Mouse (Mus musculus) megakaryocyte-erythroid progenitor cell, adult 5-6 weeks (primary cell): Measurements from ENCODE around the gene Ptprm. TPM values are rescaled to one million over a fixed set of nuclear protein-coding genes. Genes with fewer than 3 reads are reported as not detected.

Experiments used
- ATAC-seq: replicated peaks from 2 replicates; pipeline ENCODE4 v1.8.0; 2016; ENCODE audit warnings: mild to moderate bottlenecking, inconsistent platforms; ENCODE audit not compliant: severe bottlenecking, poor library complexity, low FRiP score, low TSS enrichment
- total RNA-seq, 2 experiments: library from RNA; stranded (forward) in 1 of 2; stranded (reverse) in 1 of 2; fragments of 200-1000, 215-1000 nt in 1 of 2; fragments of >200 nt in 1 of 2; fragmentation: Nextera tagmentation in 1 of 2; gene quantifications; 2 replicates each; pipeline ENCODE4 v1.2.3; 2014 to 2017

Gene Ptprm
- total RNA-seq, 2 experiments from 2014 or later, result not detected

- ATAC-seq, result no peak
These were observed 4.7 kb downstream of the Ptprm start for GRCm38 (mm10) chr17:67349594-67349993.

GRCm38 (mm10) chr17:67346921-67347320 is 7.3 kb downstream of the Ptprm start:
- no peak for ATAC-seq

GRCm38 (mm10) chr17:67345157-67345556 is 9.1 kb downstream of the Ptprm start:
- ATAC-seq, result no peak

DNA sequence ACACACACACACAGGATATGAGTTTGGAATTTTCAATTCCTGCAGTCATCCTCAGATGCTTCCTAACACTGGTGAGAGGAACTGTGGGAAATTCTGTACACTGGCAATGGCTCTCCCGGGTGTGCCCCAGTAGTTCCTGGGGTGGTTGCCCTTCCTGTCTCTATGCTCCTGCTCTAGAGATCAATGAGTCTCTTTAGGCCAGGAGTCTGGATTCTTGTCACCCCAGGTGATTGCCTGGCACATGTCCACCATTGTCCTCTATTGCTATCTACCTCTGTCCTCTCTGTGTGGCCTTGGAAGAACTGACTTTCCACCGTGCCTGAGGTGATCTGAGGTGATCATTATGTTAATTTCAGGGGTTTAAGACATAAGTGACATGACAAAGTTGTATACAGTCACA is 10.8 kb downstream of the Ptprm start:
- ATAC-seq, result no peak

GRCm38 (mm10) chr17:67343006-67343405 is 11.3 kb downstream of the Ptprm start:
- ATAC-seq, result no peak

GRCm38 (mm10) chr17:67340362-67340761 is 13.9 kb downstream of the Ptprm start:
- no peak for ATAC-seq

GRCm38 (mm10) chr17:67339569-67339968 is 14.7 kb downstream of the Ptprm start:
- ATAC-seq, result no peak

DNA sequence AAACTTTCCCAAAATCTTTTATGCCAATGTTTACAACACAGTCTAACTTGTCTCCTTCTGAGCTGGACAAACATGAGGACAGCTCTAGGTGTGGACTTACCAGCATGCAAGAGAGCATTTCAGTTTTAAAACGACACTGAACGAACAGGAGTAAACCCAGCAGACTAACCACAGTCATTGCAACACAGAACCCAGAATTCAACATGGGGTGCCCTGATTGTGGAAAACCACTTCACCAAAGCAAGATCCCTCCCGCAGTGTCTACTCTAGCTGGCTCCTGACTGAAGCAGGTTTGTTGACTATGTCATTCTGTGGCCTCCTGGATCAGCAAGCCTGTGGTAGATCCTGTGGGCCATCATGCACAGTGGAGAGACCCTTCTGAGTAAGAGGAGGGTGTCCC is 19.9 kb downstream of the Ptprm start:
- ATAC-seq, result no peak

DNA sequence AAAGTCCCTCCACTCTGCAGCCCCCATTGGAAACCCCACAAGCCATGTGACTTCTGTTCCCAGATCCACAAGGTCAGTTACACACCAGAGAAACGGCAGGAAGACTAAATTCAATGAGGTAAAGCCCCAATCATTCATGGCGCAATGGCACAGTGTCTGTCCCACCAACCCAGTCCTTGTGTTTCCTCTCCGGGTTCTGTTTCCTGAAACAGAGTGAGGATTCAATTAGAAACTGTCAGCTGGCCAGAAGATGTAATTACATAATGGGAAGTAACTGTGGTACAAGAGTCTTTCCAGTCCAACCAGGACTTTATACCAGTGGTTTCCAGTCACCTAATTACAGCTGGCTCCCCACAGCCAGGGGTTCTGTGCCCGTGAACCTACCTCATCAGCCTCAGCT is 24.8 kb downstream of the Ptprm start:
- no peak for ATAC-seq

- no peak for ATAC-seq
These were observed 29.8 kb downstream of the Ptprm start for GRCm38 (mm10) chr17:67324499-67324832.

DNA sequence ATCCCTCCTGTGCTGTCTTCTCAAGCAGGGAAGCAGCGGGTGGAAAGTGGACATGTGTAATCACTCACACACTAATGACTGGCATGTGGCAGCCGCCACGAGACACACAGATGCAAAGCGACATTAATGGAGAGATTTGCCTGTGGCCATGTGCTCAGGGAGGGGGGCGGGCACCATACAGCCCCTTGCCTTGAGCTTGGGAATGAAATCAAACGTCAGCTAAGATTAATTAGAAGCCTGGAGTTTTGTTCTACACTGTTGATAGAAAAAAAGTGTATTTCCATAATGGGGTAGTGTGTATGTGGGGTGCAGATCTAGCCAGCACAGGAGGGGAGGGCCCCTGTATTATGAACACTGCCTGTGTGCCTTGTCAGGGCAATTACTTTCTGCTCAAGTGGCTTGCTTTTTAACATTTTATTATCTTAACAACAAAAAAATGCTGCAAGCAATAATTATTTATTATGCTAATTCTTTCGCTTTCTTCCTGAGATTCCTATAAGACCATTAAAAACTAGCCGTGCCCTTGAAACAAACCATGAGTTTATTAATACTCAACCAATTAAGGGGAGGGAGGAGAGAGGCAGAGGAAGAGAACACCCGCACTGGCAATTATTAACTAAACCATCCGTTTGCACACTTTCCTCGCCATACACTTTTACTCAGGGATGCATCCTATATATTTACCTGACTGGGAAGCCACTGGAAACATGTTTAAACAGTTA is 30.3 kb downstream of the Ptprm start:
- no peak for ATAC-seq

GRCm38 (mm10) chr17:67314491-67315205 is 39.6 kb downstream of the Ptprm start:
- ATAC-seq, result no peak

DNA sequence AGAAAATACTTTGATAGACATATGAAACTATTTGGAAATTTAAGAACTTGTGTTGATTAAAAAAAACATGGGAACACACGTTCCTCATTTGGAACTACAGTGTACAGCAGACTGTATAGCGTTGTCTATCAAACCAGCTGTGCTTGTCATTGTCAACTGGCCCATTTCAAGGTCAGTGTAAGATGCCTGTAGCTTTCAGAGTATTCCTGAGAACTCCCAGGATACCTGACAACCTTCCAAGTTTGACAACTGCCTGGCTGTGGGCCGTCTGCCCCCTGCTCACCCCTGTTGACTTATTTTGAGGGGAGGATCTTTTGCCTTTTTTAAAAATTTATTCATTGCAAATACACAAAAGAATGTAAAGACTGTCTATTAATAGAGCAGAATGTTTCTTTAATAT is 45.8 kb downstream of the Ptprm start:
- no peak for ATAC-seq

DNA sequence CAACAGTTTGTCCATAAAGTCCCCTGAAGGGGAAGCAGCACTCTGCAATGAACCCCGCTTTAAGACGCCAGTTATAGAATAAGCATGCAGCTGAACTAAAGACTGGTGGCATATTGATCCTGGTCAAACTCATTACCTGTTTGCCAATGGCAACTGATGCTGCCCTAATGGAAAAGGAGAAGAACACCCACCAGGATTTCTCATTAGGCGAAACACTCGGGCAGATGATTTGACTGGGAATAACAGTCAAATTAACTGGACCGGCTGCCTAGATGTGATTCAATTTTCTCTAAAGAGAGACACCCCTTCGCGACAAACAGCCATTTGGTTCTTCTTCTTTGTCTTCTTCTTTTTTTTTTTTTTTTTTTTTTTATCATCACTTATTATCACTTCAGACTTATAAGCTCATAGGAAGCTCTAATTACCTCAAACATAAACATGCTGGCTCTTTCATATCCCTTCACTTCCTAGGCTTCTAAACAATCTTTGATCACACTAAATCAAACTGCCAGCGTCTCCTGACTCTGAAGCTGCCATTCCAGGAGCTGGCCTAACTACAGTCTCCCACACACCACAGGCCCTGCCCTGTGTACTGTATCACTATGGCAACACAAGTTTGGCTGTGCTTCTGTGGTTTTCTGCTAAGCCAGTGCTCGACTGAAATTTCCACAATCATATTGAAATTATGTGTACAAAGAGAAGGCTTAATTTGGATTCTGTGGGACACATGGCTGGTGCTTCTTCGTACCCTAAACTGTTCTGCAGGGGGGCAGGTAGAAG is 48.0 kb downstream of the Ptprm start:
- no peak for ATAC-seq

- ATAC-seq, result no peak
These were observed 49.4 kb downstream of the Ptprm start for GRCm38 (mm10) chr17:67304831-67305230.

DNA sequence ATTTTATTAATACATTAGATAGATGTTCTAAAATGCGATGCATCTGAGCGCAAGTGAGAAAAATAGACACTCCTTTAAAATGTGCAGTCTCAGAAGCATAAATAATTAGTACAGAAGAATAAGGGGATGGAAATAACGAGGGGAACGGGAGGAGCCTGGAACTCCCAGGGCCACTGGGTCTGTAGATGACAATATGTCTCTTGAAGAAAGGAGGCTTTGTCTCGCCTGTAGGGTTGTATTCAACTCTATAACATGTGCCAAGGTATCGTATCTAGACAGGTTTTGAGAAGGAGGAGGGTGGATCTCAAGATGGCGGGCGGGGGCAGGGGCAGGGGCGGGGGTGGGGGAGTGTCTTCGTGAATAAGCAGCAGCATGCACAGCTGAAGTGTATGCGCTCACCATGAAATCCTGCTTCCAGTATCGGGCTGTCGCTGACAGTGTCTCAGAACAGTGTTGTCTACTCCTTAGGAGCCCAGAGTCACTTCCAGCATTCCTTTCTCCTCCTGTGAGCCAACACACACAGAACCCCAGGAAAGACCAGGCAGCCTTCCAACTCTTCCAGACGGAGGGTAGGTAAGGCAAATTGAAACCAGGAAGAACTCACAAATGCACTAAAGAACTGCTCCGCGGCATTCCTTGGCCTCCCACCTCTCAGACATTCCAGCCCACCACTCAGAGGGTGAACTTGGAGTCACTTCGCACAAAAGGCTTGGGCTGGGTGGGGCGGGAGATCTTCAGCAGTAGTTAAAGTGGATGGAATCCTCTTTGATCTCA is 50.7 kb downstream of the Ptprm start:
- ATAC-seq, result no peak

DNA sequence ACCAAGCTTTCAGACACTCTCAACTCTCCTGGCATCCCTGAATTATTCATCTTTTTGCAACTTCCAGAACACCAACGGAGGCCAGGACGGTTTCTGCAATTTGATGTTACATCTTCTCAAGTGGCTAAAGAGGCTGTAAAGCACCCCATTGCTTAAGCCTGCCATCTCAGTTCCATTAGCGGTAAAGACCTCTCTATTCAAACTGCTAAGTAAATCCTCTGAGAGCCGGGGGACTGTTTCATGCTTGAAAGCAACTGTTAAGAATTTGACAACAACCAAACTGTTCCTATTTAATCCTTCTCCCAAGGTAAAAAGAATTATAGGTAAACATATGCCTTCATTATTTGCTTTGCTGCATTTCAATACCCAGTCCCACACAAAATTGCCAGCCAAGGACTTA is 51.7 kb downstream of the Ptprm start:
- ATAC-seq, result no peak

GRCm38 (mm10) chr17:67302074-67302473 is 52.2 kb downstream of the Ptprm start:
- ATAC-seq, result no peak

- no peak for ATAC-seq
These were observed 52.9 kb downstream of the Ptprm start for GRCm38 (mm10) chr17:67301367-67301766.

DNA sequence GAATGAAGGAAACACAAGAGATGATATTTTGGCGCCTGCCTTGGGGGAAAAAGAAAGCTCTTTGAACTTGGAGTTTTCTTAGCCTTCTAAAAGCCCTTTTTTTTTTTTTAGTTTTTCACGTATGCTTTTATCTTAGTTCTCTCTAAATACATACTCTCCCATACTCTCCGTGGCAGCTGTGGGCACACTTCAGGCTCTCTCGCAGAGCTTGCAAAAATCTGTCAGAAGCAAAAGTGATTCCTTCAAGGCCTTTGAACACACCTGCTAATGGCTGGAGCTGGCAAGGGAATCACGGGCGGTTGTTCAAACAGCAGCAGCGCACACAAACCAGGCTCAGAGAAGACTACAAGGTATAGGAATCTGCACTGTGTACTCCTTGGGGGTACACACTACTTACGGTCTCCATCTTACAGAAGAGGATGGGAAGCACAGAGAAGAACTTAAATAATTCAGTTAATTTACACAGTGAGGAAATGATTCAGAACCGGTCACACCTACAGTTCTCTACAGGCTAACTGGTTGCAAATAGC is 55.9 kb downstream of the Ptprm start:
- no peak for ATAC-seq
